Mouse (Mus musculus): Measurements from ENCODE around the gene Atrx. TPM values are rescaled to one million over a fixed set of nuclear protein-coding genes. Genes with fewer than 3 reads are reported as not detected.
A peak's percentile ranks its signal among the peaks of the same experiment; 100 is the strongest.

Gene Atrx
- polyA plus RNA-seq, 1 experiment, result 13.9 TPM

GRCm38 (mm10) chrX:105773281-105773680, 155.9 kb downstream of the Atrx start:
- no peaks in the 10 kb centered on the region for H3K36me3 ChIP-seq (ENCODE audit: control insufficient read depth, insufficient read depth, low read length)
- no peaks in the 10 kb centered on the region for H3K27me3 ChIP-seq (ENCODE audit: control insufficient read depth, insufficient read depth, low read length)
- TF ChIP-seq POLR2A (IDR thresholded peaks at IDR 0.05; ENCODE audit: low read depth, low read length) (no peak), CTCF (IDR thresholded peaks at IDR 0.05; ENCODE audit: extremely low read depth, insufficient read length, insufficient replicate concordance, low read depth, low read length) (no peak)
- H3K27ac ChIP-seq (ENCODE audit: insufficient read depth, low read depth, low read length), result no peak overlapping the region
- no peak overlapping the region for H3K4me3 ChIP-seq (ENCODE audit: low read depth, low read length)
- H3K4me1 ChIP-seq (ENCODE audit: control insufficient read depth, insufficient read depth, insufficient read length, low read length), result no peaks in the 10 kb centered on the region
- WGBS, result 89% methylated on average over 5 of the region's 5 CpGs

GRCm38 (mm10) chrX:105767932-105768331, 161.3 kb downstream of the Atrx start:
- TF ChIP-seq CTCF (IDR thresholded peaks at IDR 0.05; ENCODE audit: extremely low read depth, insufficient read length, insufficient replicate concordance, low read depth, low read length) (no peak), POLR2A (IDR thresholded peaks at IDR 0.05; ENCODE audit: low read depth, low read length) (no peak)
- H3K4me1 ChIP-seq (ENCODE audit: control insufficient read depth, insufficient read depth, insufficient read length, low read length), result peaks cover 4% of the 10 kb centered on the region; the same call in 1 of the 2 replicates
- H3K4me3 ChIP-seq (ENCODE audit: low read depth, low read length), result no peak overlapping the region
- peaks cover 14% of the 10 kb centered on the region for H3K27me3 ChIP-seq (ENCODE audit: control insufficient read depth, insufficient read depth, low read length)
- no peaks in the 10 kb centered on the region for H3K36me3 ChIP-seq (ENCODE audit: control insufficient read depth, insufficient read depth, low read length)
- no peak overlapping the region for H3K27ac ChIP-seq (ENCODE audit: insufficient read depth, low read depth, low read length)
- 78% methylated on average over 3 of the region's 3 CpGs for WGBS

- 25% methylated on average over 9 of the region's 9 CpGs for WGBS
- no peak overlapping the region for H3K4me3 ChIP-seq (ENCODE audit: low read depth, low read length)
- H3K27me3 ChIP-seq (ENCODE audit: control insufficient read depth, insufficient read depth, low read length), result peaks cover 14% of the 10 kb centered on the region
- TF ChIP-seq CTCF (IDR thresholded peaks at IDR 0.05; ENCODE audit: extremely low read depth, insufficient read length, insufficient replicate concordance, low read depth, low read length), result no peak
- no peak for TF ChIP-seq POLR2A (IDR thresholded peaks at IDR 0.05; ENCODE audit: low read depth, low read length)
- H3K27ac ChIP-seq (ENCODE audit: insufficient read depth, low read depth, low read length), result no peak overlapping the region
- no peaks in the 10 kb centered on the region for H3K36me3 ChIP-seq (ENCODE audit: control insufficient read depth, insufficient read depth, low read length)
- H3K4me1 ChIP-seq (ENCODE audit: control insufficient read depth, insufficient read depth, insufficient read length, low read length), result peaks cover 5% of the 10 kb centered on the region; the same call in 1 of the 2 replicates
These were observed 161.9 kb downstream of the Atrx start for GRCm38 (mm10) chrX:105767177-105767764.

GRCm38 (mm10) chrX:105766013-105766412, 163.2 kb downstream of the Atrx start:
- no peak overlapping the region for H3K27ac ChIP-seq (ENCODE audit: insufficient read depth, low read depth, low read length)
- H3K4me3 ChIP-seq (ENCODE audit: low read depth, low read length), result no peak overlapping the region
- WGBS, result 69% methylated on average over 6 of the region's 6 CpGs
- TF ChIP-seq POLR2A (IDR thresholded peaks at IDR 0.05; ENCODE audit: low read depth, low read length), result no peak
- TF ChIP-seq CTCF (IDR thresholded peaks at IDR 0.05; ENCODE audit: extremely low read depth, insufficient read length, insufficient replicate concordance, low read depth, low read length), result no peak
- peaks cover 5% of the 10 kb centered on the region; the same call in 1 of the 2 replicates for H3K4me1 ChIP-seq (ENCODE audit: control insufficient read depth, insufficient read depth, insufficient read length, low read length)
- no peaks in the 10 kb centered on the region for H3K36me3 ChIP-seq (ENCODE audit: control insufficient read depth, insufficient read depth, low read length)
- H3K27me3 ChIP-seq (ENCODE audit: control insufficient read depth, insufficient read depth, low read length), result peaks cover 14% of the 10 kb centered on the region

GRCm38 (mm10) chrX:105765005-105765706, 164.0 kb downstream of the Atrx start:
- Histone ChIP-seq H3K4me1 (ENCODE audit: control insufficient read depth, insufficient read depth, insufficient read length, low read length) (peaks cover 5% of the 10 kb centered on the region; the same call in 1 of the 2 replicates), H3K27me3 (ENCODE audit: control insufficient read depth, insufficient read depth, low read length) (peaks cover 14% of the 10 kb centered on the region), H3K27ac (ENCODE audit: insufficient read depth, low read depth, low read length) (no peak overlapping the region), H3K4me3 (ENCODE audit: low read depth, low read length) (peak overlapping the region; percentile 65), H3K36me3 (ENCODE audit: control insufficient read depth, insufficient read depth, low read length) (no peaks in the 10 kb centered on the region)
- TF ChIP-seq CTCF (IDR thresholded peaks at IDR 0.05; ENCODE audit: extremely low read depth, insufficient read length, insufficient replicate concordance, low read depth, low read length) (no peak), POLR2A (IDR thresholded peaks at IDR 0.05; ENCODE audit: low read depth, low read length) (no peak)
- WGBS, result 22% methylated on average over 32 of the region's 36 CpGs

- TF ChIP-seq CTCF (IDR thresholded peaks at IDR 0.05; ENCODE audit: extremely low read depth, insufficient read length, insufficient replicate concordance, low read depth, low read length), result no peak
- no peak for TF ChIP-seq POLR2A (IDR thresholded peaks at IDR 0.05; ENCODE audit: low read depth, low read length)
- H3K27ac ChIP-seq (ENCODE audit: insufficient read depth, low read depth, low read length), result no peak within 1 kb of the TSS
- H3K4me3 ChIP-seq (ENCODE audit: low read depth, low read length), result peak within 1 kb of the TSS; percentile 65
- peaks cover 5% of the 10 kb centered on the region; the same call in 1 of the 2 replicates for H3K4me1 ChIP-seq (ENCODE audit: control insufficient read depth, insufficient read depth, insufficient read length, low read length)
- no peaks in the 10 kb centered on the region for H3K36me3 ChIP-seq (ENCODE audit: control insufficient read depth, insufficient read depth, low read length)
- peaks cover 14% of the 10 kb centered on the region for H3K27me3 ChIP-seq (ENCODE audit: control insufficient read depth, insufficient read depth, low read length)
- WGBS, result 15% methylated on average over 66 of the region's 86 CpGs
These were observed 164.8 kb downstream of the Atrx start, which contains the start of gene Fgf16 for GRCm38 (mm10) chrX:105764162-105765004. Gene Fgf16 (plus strand): TSS chrX:105764279.

Data from small intestine, adult 2 months (tissue).